ENCODE assay signal across 10 mouse cellular contexts in genomic region chr15:84629680-84630079, GRCm38 (mm10). TPM values are rescaled to one million over a fixed set of nuclear protein-coding genes. Genes with fewer than 3 reads are reported as not detected.
DNase-seq lines count a peak whose midpoint lies in the region; ATAC-seq and TF ChIP-seq lines count a peak whose summit lies in the region.
"Had no signal": no experiment of that assay in that cellular context is flagged by ENCODE, and none has a peak within 500 bp of the region (broad histone marks: within the 10 kb centered on the region; RNA-seq: fewer than 3 reads in every experiment).

No protein-coding gene starts in this region.

- H3K9me3 ChIP-seq in embryonic facial prominence, embryonic 13.5 days: no peaks in the 10 kb centered on the region
- no peaks in the 10 kb centered on the region for H3K9me3 ChIP-seq in midbrain, postnatal 0 days (ENCODE audit: low read length)
- H3K9me3 ChIP-seq: heart, embryonic 15.5 days; neural tube, embryonic 12.5 days had no signal

- 12% methylated on average over 3 of the region's 3 CpGs for WGBS in embryonic facial prominence, embryonic 13.5 days
- WGBS in midbrain, postnatal 0 days: 16% methylated on average over 3 of the region's 3 CpGs

- peaks cover 4% of the 10 kb centered on the region; the same call in 1 of the 2 replicates for H3K27me3 ChIP-seq in embryonic facial prominence, embryonic 13.5 days
- no peaks in the 10 kb centered on the region for H3K27me3 ChIP-seq in midbrain, postnatal 0 days (ENCODE audit: insufficient read depth, low read length)
- H3K27me3 ChIP-seq: neural tube, embryonic 12.5 days had no signal

- no peak overlapping the region for H3K4me2 ChIP-seq in embryonic facial prominence, embryonic 13.5 days
- no peak overlapping the region for H3K4me2 ChIP-seq in midbrain, postnatal 0 days (ENCODE audit: low read depth, low read length, poor library complexity, severe bottlenecking)
- H3K4me2 ChIP-seq: heart, embryonic 15.5 days; neural tube, embryonic 12.5 days had no signal

- peak; percentile 21; the same call in 1 of the 2 replicates for ATAC-seq in embryonic facial prominence, embryonic 13.5 days (ENCODE audit: insufficient number of reproducible peaks, insufficient read depth, low FRiP score, low TSS enrichment, low read depth)
- peak; percentile 48; the same call in 1 of the 2 replicates for ATAC-seq in midbrain, postnatal 0 days (ENCODE audit: low FRiP score)

- no peak overlapping the region for H3K4me3 ChIP-seq in embryonic facial prominence, embryonic 13.5 days
- H3K4me3 ChIP-seq in midbrain, postnatal 0 days (ENCODE audit: low read depth, low read length): no peak overlapping the region
- H3K4me3 ChIP-seq: heart, embryonic 15.5 days; neural tube, embryonic 12.5 days had no signal

- peak; percentile 98 for TF ChIP-seq CTCF in midbrain, postnatal 0 days (IDR thresholded peaks at IDR 0.05)

- H3K9ac ChIP-seq in embryonic facial prominence, embryonic 13.5 days: no peak overlapping the region
- H3K9ac ChIP-seq in midbrain, postnatal 0 days (replicated peaks; ENCODE audit: low read length, poor library complexity, severe bottlenecking): no peak overlapping the region
- H3K9ac ChIP-seq: heart, embryonic 15.5 days; neural tube, embryonic 12.5 days had no signal

- no peak overlapping the region for H3K27ac ChIP-seq in embryonic facial prominence, embryonic 13.5 days
- H3K27ac ChIP-seq in midbrain, postnatal 0 days (ENCODE audit: low read depth, low read length): no peak overlapping the region
- H3K27ac ChIP-seq: heart, embryonic 15.5 days; neural tube, embryonic 12.5 days had no signal

- H3K36me3 ChIP-seq in embryonic facial prominence, embryonic 13.5 days: no peaks in the 10 kb centered on the region
- no peaks in the 10 kb centered on the region for H3K36me3 ChIP-seq in midbrain, postnatal 0 days (ENCODE audit: insufficient read depth, low read length)
- H3K36me3 ChIP-seq: heart, embryonic 15.5 days; neural tube, embryonic 12.5 days had no signal

- DNase-seq in cerebellum, postnatal 14 days: peak; percentile 81 to 88
- DNase-seq in cerebellum, adult 9-10 months: no peak
- peak; percentile 49 for DNase-seq in right cerebral cortex, adult 18-20 months
- no peak for DNase-seq in right cerebral cortex, postnatal 36 days (ENCODE audit: low spot score in 2 of 2)
- DNase-seq in kidney, postnatal 25 days: peak; percentile 65 to 76
- DNase-seq in midbrain, postnatal 0 days (ENCODE audit: low spot score): peak; percentile 86
- DNase-seq in cerebellum, adult 8-10 months: no peak

- peaks cover 15% of the 10 kb centered on the region for H3K4me1 ChIP-seq in embryonic facial prominence, embryonic 13.5 days
- peaks cover 23% of the 10 kb centered on the region for H3K4me1 ChIP-seq in midbrain, postnatal 0 days (ENCODE audit: insufficient read depth, low read length)

RNA-seq across cellular contexts. Expression of gene Prr5, which starts 39.7 kb away (rescaled TPM):
- 18.8 and 20.7 TPM in 2 replicates for polyA plus RNA-seq in embryonic facial prominence, embryonic 13.5 days (2015; fragmentation: Nextera tagmentation; extraction: Ambion mirVana)
- total RNA-seq in midbrain, postnatal 0 days (2014; rRNA removed): 25.8 and 33.4 TPM in 2 replicates
- 37.8 and 40.7 TPM in 2 replicates for polyA plus RNA-seq in midbrain, postnatal 0 days (2015; fragmentation: Nextera tagmentation; extraction: Ambion mirVana)

Comparison
In these comparisons a context has a peak if more than half of its experiments do, and no peak if none do; other contexts are left out.
1. DNase-seq: peak in cerebellum, postnatal 14 days (2 of 2), right cerebral cortex, adult 18-20 months (single experiment), kidney, postnatal 25 days (2 of 2) and midbrain, postnatal 0 days (single experiment); none in cerebellum, adult 9-10 months (single experiment), right cerebral cortex, postnatal 36 days (0 of 2) and cerebellum, adult 8-10 months (single experiment).